Mouse (Mus musculus): Measurements from ENCODE around the gene Bcas3.

Gene Bcas3

GRCm38 (mm10) chr11:85529531-85530285, 176.7 kb downstream of the Bcas3 start:
- no peak for DNase-seq (ENCODE audit: low spot score in 2 of 2)

GRCm38 (mm10) chr11:85540989-85541388, 188.0 kb downstream of the Bcas3 start:
- no peak for DNase-seq (ENCODE audit: low spot score in 2 of 2)

GRCm38 (mm10) chr11:85543311-85543710, 190.3 kb downstream of the Bcas3 start:
- DNase-seq (ENCODE audit: low spot score in 2 of 2): no peak

- no peak for DNase-seq (ENCODE audit: low spot score in 2 of 2)
Measured at GRCm38 (mm10) chr11:85545602-85546001, 192.6 kb downstream of the Bcas3 start.

GRCm38 (mm10) chr11:85547966-85548365, 195.0 kb downstream of the Bcas3 start:
- DNase-seq (ENCODE audit: low spot score in 2 of 2): no peak

GRCm38 (mm10) chr11:85549651-85550050, 196.7 kb downstream of the Bcas3 start:
- no peak for DNase-seq (ENCODE audit: low spot score in 2 of 2)

- DNase-seq (ENCODE audit: low spot score in 2 of 2): no peak
Measured at GRCm38 (mm10) chr11:85555066-85555465, 202.1 kb downstream of the Bcas3 start.

- no peak for DNase-seq (ENCODE audit: low spot score in 2 of 2)
Measured at GRCm38 (mm10) chr11:85555721-85556120, 202.8 kb downstream of the Bcas3 start.

GRCm38 (mm10) chr11:85565068-85565467, 212.1 kb downstream of the Bcas3 start:
- no peak for DNase-seq (ENCODE audit: low spot score in 2 of 2)

GRCm38 (mm10) chr11:85571040-85571439, 218.1 kb downstream of the Bcas3 start:
- no peak for DNase-seq (ENCODE audit: low spot score in 2 of 2)

GRCm38 (mm10) chr11:85571936-85572335, 219.0 kb downstream of the Bcas3 start:
- DNase-seq (ENCODE audit: low spot score in 2 of 2): no peak

- DNase-seq (ENCODE audit: low spot score in 2 of 2): no peak
Measured at GRCm38 (mm10) chr11:85572590-85572989, 219.6 kb downstream of the Bcas3 start.

GRCm38 (mm10) chr11:85574496-85574895, 221.5 kb downstream of the Bcas3 start:
- DNase-seq (ENCODE audit: low spot score in 2 of 2): no peak

- DNase-seq (ENCODE audit: low spot score in 2 of 2): no peak
Measured at GRCm38 (mm10) chr11:85577816-85578645, 225.1 kb downstream of the Bcas3 start.

GRCm38 (mm10) chr11:85584086-85584485, 231.1 kb downstream of the Bcas3 start:
- no peak for DNase-seq (ENCODE audit: low spot score in 2 of 2)

- DNase-seq (ENCODE audit: low spot score in 2 of 2): no peak
Measured at GRCm38 (mm10) chr11:85593636-85594035, 240.7 kb downstream of the Bcas3 start.

- no peak for DNase-seq (ENCODE audit: low spot score in 2 of 2)
Measured at GRCm38 (mm10) chr11:85599251-85599650, 246.3 kb downstream of the Bcas3 start.

GRCm38 (mm10) chr11:85603546-85604322, 250.8 kb downstream of the Bcas3 start:
- DNase-seq (ENCODE audit: low spot score in 2 of 2): no peak

GRCm38 (mm10) chr11:85609303-85609940, 256.5 kb downstream of the Bcas3 start:
- no peak for DNase-seq (ENCODE audit: low spot score in 2 of 2)

- no peak for DNase-seq (ENCODE audit: low spot score in 2 of 2)
Measured at GRCm38 (mm10) chr11:85613035-85613434, 260.1 kb downstream of the Bcas3 start.

- no peak for DNase-seq (ENCODE audit: low spot score in 2 of 2)
Measured at GRCm38 (mm10) chr11:85613586-85613985, 260.6 kb downstream of the Bcas3 start.

GRCm38 (mm10) chr11:85614431-85614830, 261.5 kb downstream of the Bcas3 start:
- DNase-seq (ENCODE audit: low spot score in 2 of 2): no peak
